Mouse (Mus musculus): ENCODE data around the gene P2rx1.

DNA sequence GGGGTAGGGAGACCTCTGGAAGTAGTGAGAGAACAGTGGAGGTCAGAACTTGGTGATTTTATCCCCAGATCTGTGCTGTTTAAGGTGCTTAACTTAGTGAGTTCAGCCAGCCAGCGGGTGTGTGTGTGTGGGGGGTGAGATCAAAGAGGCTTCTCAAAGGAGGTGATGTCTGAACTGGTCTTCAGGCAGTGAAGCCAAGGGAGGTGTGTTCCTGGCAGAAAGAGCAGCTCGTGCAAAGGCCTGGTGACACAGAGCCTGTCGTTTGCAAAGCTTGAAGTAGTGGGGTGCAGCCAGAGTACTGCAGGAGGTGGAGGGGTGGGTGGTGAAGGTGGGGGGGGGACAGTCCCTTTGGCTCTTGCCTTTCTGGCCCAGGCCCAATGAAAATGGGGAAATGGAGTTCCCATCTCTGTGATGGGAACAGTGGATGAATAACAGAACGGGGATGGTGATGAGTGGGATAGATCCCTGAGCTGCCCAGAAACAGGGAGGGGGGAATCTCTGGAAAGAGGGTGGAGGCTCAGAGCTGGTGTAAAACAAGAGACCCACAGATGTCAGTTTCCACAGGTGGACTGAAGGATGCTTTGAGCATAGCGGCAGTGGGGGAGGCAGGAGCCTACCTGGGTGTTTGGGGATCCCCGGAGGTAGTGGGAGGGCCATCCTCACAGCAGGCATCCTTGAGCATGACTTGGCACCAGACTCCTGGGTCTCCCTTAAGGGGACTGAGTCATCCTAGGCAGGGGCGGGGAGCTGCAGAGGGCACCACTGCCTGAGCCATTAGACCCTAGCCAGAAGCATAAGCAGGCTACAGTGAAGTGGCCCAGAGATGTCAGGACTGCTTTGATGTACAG is 22.3 kb downstream of the P2rx1 start:
- TF ChIP-seq CTCF (IDR thresholded peaks at IDR 0.05) (no peak), POLR2A (IDR thresholded peaks at IDR 0.05; ENCODE audit: insufficient read depth, low read depth, low read length) (no peak)

Measured in heart, adult 2 months (tissue).